Mouse (Mus musculus) cerebellum, postnatal 4 days (tissue): ENCODE measurements around the gene Fadd.

Experiments
- DNase-seq, 2 experiments: peaks; one replicate each; pipeline ENCODE4 v3.0.0; 2022; ENCODE audit warnings: low spot score in 2 of 2, mixed read lengths in 1 of 2

The Fadd gene

GRCm38 (mm10) chr7:144531585-144532378, 50.5 kb downstream of the Fadd start:
- no peak for DNase-seq

GRCm38 (mm10) chr7:144529851-144530250, 52.4 kb downstream of the Fadd start:
- no peak for DNase-seq

- no peak for DNase-seq
Measured at GRCm38 (mm10) chr7:144527723-144528221, 54.5 kb downstream of the Fadd start.
